Mouse (Mus musculus) frontal cortex, adult 2 months (tissue): ENCODE measurements at regions not wholly inside any gene's neighbourhood (a gene's known extent, or its start where the extent isn't known, plus 50 kb on each side); places are given as distances from the start of the nearest gene placed in this dataset.

Source experiments
- DNase-seq, 2 experiments: peaks; one replicate each; pipeline ENCODE4 v3.0.0; 2022; ENCODE audit warnings: low spot score in 1 of 2; ENCODE audit errors: extremely low spot score in 1 of 2

GRCm38 (mm10) chr7:118042914-118043313 lies 73.1 kb downstream of the Rps15a start:
- DNase-seq: no peak

- no peak for DNase-seq
Observed at GRCm38 (mm10) chr7:118039862-118040261, 76.1 kb downstream of the Rps15a start.

DNA sequence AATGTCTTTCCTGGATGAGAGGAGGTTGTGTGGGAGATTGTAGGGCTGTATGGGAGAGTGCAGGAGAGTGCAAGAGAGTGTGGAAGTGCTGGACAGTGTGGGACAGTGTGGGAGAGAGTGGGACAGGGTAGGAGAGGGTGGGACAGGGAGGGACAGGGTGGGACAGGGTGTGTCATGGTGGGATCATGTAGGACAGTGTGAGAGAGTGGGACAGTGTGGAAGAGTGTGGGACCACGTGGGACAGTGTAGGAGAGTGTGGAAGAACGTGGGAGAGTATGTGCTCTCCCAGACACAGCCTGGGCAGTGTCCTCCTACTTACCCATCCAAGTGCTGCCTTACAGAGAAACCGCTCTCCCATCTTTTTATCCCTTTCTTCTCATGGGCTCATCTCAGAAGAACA lies 78.9 kb downstream of the Rps15a start:
- no peak for DNase-seq

- DNase-seq: no peak
Observed at GRCm38 (mm10) chr7:118026106-118026526, 89.9 kb downstream of the Rps15a start.

- DNase-seq: no peak
Observed at GRCm38 (mm10) chr7:118004620-118005019, 111.4 kb downstream of the Rps15a start.

DNA sequence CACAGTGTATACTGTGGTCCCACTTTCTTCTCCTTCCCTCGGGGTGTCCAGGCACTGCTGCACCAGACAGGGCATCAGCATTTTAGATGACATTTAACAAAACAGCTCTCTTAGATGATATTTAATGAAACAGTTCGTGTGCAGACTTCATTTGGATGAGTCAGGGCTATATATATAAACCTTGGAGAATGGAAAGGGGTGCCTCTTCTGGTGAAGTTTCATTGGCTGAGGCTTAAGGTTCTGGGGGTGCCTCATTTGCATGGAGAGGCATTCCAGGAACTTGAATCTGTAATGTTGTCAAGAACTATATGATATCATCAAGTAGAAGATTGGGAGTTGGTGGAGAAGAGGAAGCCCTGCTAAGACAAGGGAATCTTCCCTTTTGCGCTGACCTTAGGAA lies 114.1 kb downstream of the Rps15a start:
- DNase-seq: peak in 1 of 2 experiments; percentile 41

- DNase-seq: no peak
Observed at GRCm38 (mm10) chr7:118001121-118001520, 114.9 kb downstream of the Rps15a start.

- DNase-seq: peak in 1 of 2 experiments; percentile 15
Observed at GRCm38 (mm10) chr7:117982177-117982576, 133.8 kb downstream of the Rps15a start.

GRCm38 (mm10) chr7:117971176-117971575 lies 144.8 kb downstream of the Rps15a start:
- DNase-seq: no peak

- DNase-seq: no peak
Observed at GRCm38 (mm10) chr7:117943435-117943834, 172.6 kb downstream of the Rps15a start.

- DNase-seq: no peak
Observed at GRCm38 (mm10) chr7:117939618-117940017, 176.4 kb downstream of the Rps15a start.

GRCm38 (mm10) chr7:117934908-117935307 lies 181.1 kb downstream of the Rps15a start:
- DNase-seq: peak in 1 of 2 experiments; percentile 35

DNA sequence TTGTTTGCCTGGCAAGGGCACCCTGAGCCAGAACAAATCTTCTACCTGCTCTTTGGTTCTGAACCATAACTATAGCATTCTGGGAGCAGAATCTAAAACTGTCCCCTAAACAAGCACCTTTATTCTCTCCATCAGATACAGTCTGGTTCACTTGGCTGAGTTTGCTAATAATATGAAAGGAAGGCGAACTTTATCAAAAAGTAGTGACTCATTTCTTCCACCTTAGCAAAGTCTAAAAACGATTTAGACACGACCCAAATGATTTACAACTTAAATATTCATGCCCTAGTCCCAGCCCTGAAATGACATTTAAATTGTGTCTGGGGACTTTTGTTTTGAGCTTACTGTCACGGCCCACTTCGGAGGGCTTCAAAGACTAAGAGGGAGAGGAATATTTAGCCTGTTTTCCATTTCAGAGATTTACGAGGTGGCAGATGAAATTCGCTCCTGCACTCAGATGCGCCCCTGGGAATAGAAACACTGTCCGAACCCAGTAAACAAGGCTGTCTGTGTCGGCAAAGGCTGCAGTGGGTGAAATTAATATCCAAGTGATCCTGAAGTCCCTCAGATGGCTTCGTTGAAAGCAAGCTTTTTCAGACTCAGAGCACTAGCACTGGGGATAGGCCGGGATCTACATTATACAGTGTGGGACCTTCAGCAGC lies 184.6 kb downstream of the Rps15a start:
- DNase-seq: no peak

GRCm38 (mm10) chr7:117930392-117930791 lies 185.6 kb downstream of the Rps15a start:
- no peak for DNase-seq

- no peak for DNase-seq
Observed at GRCm38 (mm10) chr7:117926396-117926795, 189.6 kb downstream of the Rps15a start.

GRCm38 (mm10) chr7:117922270-117922669 lies 193.7 kb downstream of the Rps15a start:
- peak; percentile 67 to 72 for DNase-seq

DNA sequence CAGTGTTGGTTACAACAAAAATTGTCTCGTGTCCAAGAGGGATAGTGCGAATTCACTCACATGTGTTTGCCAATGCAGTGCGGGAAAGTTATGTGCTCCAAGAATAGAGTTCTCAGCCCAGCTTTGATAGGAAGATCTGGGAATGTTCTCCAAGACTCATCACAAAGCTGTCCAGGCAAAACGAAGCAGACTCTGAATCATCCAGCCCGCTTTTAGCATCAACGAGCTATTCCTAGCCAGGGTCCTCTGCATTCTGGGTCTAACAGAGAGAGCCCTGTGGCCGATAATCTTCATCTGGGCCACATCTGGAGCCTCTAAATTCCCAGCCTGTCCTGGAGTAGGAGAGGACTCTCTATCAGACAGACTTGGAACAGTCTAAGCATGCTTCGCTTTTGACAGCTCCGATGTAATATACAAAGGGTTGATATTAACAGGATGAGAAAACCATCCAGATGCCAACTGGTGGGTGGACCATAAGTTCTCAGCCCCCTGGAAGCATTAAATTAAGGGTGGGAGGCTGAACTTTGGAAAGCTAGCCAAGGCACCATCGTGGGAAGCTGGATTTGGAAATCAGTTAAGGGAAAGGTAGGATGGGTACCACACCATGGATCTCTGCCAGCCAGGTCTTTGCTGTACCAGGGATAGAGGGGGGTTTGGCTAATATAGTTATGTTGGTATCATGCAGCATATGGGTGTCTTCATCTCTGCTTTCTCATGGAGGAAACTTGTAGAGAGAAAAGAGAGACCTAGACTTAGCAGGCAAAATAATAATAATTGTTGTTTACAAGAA lies 197.6 kb downstream of the Rps15a start:
- DNase-seq: peak; percentile 62 to 74

- no peak for DNase-seq
Observed at GRCm38 (mm10) chr7:117916915-117917314, 199.1 kb downstream of the Rps15a start.

- DNase-seq: no peak
Observed at GRCm38 (mm10) chr7:117912453-117912852, 203.5 kb downstream of the Rps15a start.

DNA sequence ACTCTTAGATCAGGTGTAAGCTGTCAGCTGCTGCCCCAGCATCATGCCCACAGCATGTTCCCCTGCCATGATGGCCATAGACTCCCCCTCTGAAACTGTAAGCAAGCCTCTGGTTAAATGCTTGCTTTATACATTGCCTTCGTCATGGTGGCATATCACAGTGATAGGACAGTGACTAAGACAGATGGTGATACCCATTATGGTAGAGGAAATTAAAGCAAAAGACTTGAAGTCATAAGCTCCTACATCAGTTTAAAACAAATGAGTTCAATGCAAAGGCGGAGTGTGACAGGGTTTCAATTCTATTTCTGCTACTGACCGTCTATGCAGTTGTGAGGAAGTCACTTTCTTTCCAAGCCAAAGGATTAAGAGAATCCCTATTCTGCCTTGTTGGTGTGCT lies 204.9 kb downstream of the Rps15a start:
- no peak for DNase-seq

- DNase-seq: no peak
Observed at GRCm38 (mm10) chr7:117896528-117896927, 219.5 kb downstream of the Rps15a start.

GRCm38 (mm10) chr7:117887288-117887687 lies 228.7 kb downstream of the Rps15a start:
- DNase-seq: no peak
